Mouse (Mus musculus) CD4-positive, CD25-positive, alpha-beta regulatory T cell, adult 2 months (primary cell): ENCODE measurements around the gene Gm20865.
"Not testable (repeated sequence)": the region's sequence is repeated elsewhere in the genome, so short reads cannot be mapped to it uniquely, and the experiment has no call there.

ENCODE experiments used
- DNase-seq: peaks from one replicate; pipeline ENCODE4 v3.0.0-alpha.2; 2012; ENCODE audit warnings: low read depth, low spot score

Gene Gm20865

DNA sequence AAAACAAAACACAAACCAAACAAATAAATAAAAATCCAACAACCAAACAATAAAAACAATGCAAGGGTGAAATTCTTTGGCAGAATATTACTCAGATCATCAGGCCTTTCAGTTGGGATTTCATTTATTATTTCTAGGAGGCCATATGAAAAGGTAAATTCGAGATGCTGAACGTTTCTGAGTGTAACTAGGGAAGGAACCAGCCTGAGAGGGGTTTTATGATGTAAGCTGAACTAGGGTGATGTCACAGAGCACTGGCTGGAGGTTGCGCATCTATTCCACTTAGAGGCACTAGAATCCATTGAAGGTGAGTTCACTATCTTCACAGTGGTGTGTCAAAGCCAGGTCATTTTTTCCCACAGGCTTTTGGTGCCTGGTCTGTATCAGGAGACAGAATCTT lies at the start of gene Gm20865:
Gene Gm20865, plus strand, starts transcription at position 301 of the 400 bp plus-strand sequence.
- not testable (repeated sequence) for DNase-seq
